Mouse (Mus musculus) liver, embryonic 13.5 days (tissue): ENCODE measurements around the gene Btnl9. TPM values are rescaled to one million over a fixed set of nuclear protein-coding genes. Genes with fewer than 3 reads are reported as not detected.
"Not testable (repeated sequence)": the region's sequence is repeated elsewhere in the genome, so short reads cannot be mapped to it uniquely, and the experiment has no call there.

Source experiments
- ATAC-seq: fragments of 200-750 bp; cut with Nextera tagmentation; 2 replicates; pipeline ENCODE4 v1.8.0; 2017; ENCODE audit warnings: low read depth, mild to moderate bottlenecking, moderate number of reproducible peaks, moderate library complexity
- DNase-seq: peaks from one replicate; pipeline ENCODE4 v3.0.0; 2022
- H3K27ac ChIP-seq: fragments of 300-500 bp; sonication (generic); 2 replicates; pipeline ENCODE4 v1.5.1; 2015; ENCODE audit warnings: moderate library complexity, mild to moderate bottlenecking, inconsistent platforms
- H3K27me3 ChIP-seq: fragments of 300-500 bp; sonication (generic); 2 replicates; pipeline ENCODE4 v1.6.1; 2015; ENCODE audit warnings: mild to moderate bottlenecking, inconsistent platforms
- H3K36me3 ChIP-seq: fragments of 300-500 bp; sonication (generic); 2 replicates; pipeline ENCODE4 v1.6.1; 2015; ENCODE audit warnings: mild to moderate bottlenecking, inconsistent platforms
- H3K4me1 ChIP-seq: fragments of 300-500 bp; sonication (generic); replicated peaks from 2 replicates; pipeline ENCODE4 v1.6.1; 2015; ENCODE audit warnings: inconsistent platforms
- H3K4me2 ChIP-seq: fragments of 300-500 bp; sonication (generic); 2 replicates; pipeline ENCODE4 v1.6.1; 2015; ENCODE audit warnings: inconsistent platforms, mild to moderate bottlenecking, moderate library complexity
- H3K4me3 ChIP-seq: fragments of 300-500 bp; sonication (generic); replicated peaks from 2 replicates; pipeline ENCODE4 v1.5.1; 2015; ENCODE audit warnings: mild to moderate bottlenecking, inconsistent platforms
- H3K9ac ChIP-seq: fragments of 300-500 bp; sonication (generic); 2 replicates; pipeline ENCODE4 v1.6.1; 2015; ENCODE audit warnings: mild to moderate bottlenecking, inconsistent platforms
- H3K9me3 ChIP-seq: fragments of 300-500 bp; sonication (generic); replicated peaks from 2 replicates; pipeline ENCODE4 v1.6.1; 2016; ENCODE audit warnings: inconsistent platforms
- WGBS: fragments of 180-500 bp; shearing (Covaris S2); methylation state at CpG from one replicate; pipeline ENCODE4 v1.1.7; 2015; ENCODE audit not compliant: insufficient replicate concordance; 5-methylcytosine and 5-hydroxymethylcytosine counted together
- polyA plus RNA-seq: library from polyadenylated mRNA; unstranded; fragments of >200 nt; fragmentation: Nextera tagmentation; extraction: Ambion mirVana; gene quantifications from 2 replicates; pipeline ENCODE4 v1.2.1, GENCODE M21; 2015

The Btnl9 gene
- polyA plus RNA-seq, 1 experiment from 2014 or later: 0.81 TPM

GRCm38 (mm10) chr11:49203129-49203768 is 16.3 kb upstream of the Btnl9 start, which contains the start of gene Zfp62:
TSS of gene Zfp62 (plus strand) at chr11:49203292.
- Histone ChIP-seq H3K4me1 (peaks cover 53% of the 10 kb centered on the region), H3K9me3 (no peaks in the 10 kb centered on the region), H3K36me3 (peaks cover 8% of the 10 kb centered on the region; the same call in 1 of the 2 replicates), H3K9ac (peak within 1 kb of the TSS; percentile 92), H3K4me3 (peak within 1 kb of the TSS; percentile 82), H3K27me3 (no peaks in the 10 kb centered on the region), H3K27ac (peak within 1 kb of the TSS; percentile 98), H3K4me2 (peak within 1 kb of the TSS; percentile 94)
- ATAC-seq (peak; percentile 93), DNase-seq (peak; percentile 92)
- WGBS: under 1% methylated on average over 45 of the region's 47 CpGs

GRCm38 (mm10) chr11:49202523-49203061 is 15.6 kb upstream of the Btnl9 start:
- peak; percentile 15 for DNase-seq

GRCm38 (mm10) chr11:49202071-49202470 is 15.1 kb upstream of the Btnl9 start:
- H3K4me3 ChIP-seq: peak overlapping the region; percentile 82
- peak overlapping the region; percentile 98 for H3K27ac ChIP-seq
- peak overlapping the region; percentile 94 for H3K4me2 ChIP-seq
- H3K36me3 ChIP-seq: peaks cover 8% of the 10 kb centered on the region; the same call in 1 of the 2 replicates
- 31% methylated on average over 2 of the region's 2 CpGs for WGBS
- no peaks in the 10 kb centered on the region for H3K27me3 ChIP-seq
- no peaks in the 10 kb centered on the region for H3K9me3 ChIP-seq
- DNase-seq (no peak), ATAC-seq (no peak)
- H3K9ac ChIP-seq: peak overlapping the region; percentile 92
- peaks cover 43% of the 10 kb centered on the region for H3K4me1 ChIP-seq

More at GRCm38 (mm10) chr11:49202523-49203061, 15.6 kb upstream of the Btnl9 start:
- Histone ChIP-seq H3K27me3 (no peaks in the 10 kb centered on the region), H3K9me3 (no peaks in the 10 kb centered on the region), H3K27ac (peak overlapping the region; percentile 98), H3K36me3 (peaks cover 8% of the 10 kb centered on the region; the same call in 1 of the 2 replicates), H3K4me1 (peaks cover 48% of the 10 kb centered on the region), H3K4me3 (peak overlapping the region; percentile 82), H3K4me2 (peak overlapping the region; percentile 94), H3K9ac (peak overlapping the region; percentile 92)
- WGBS: 2% methylated on average over 10 of the region's 10 CpGs
- ATAC-seq: peak; percentile 9; the same call in 1 of the 2 replicates

- Histone ChIP-seq H3K4me2 (no peak overlapping the region), H3K9ac (no peak overlapping the region), H3K4me1 (peaks cover 33% of the 10 kb centered on the region), H3K27me3 (no peaks in the 10 kb centered on the region), H3K36me3 (no peaks in the 10 kb centered on the region; the same call in 1 of the 2 replicates), H3K9me3 (no peaks in the 10 kb centered on the region), H3K4me3 (no peak overlapping the region), H3K27ac (no peak overlapping the region)
- DNase-seq: no peak
- no peak for ATAC-seq
Measured at GRCm38 (mm10) chr11:49201142-49201541, 14.2 kb upstream of the Btnl9 start.

- H3K27ac ChIP-seq: no peak overlapping the region
- H3K9ac ChIP-seq: no peak overlapping the region
- H3K4me3 ChIP-seq: no peak overlapping the region
- DNase-seq: no peak
- peaks cover 31% of the 10 kb centered on the region for H3K4me1 ChIP-seq
- no peak overlapping the region for H3K4me2 ChIP-seq
- H3K27me3 ChIP-seq: no peaks in the 10 kb centered on the region
- no peak for ATAC-seq
- H3K9me3 ChIP-seq: no peaks in the 10 kb centered on the region
- no peaks in the 10 kb centered on the region for H3K36me3 ChIP-seq
Measured at GRCm38 (mm10) chr11:49200666-49201065, 13.7 kb upstream of the Btnl9 start.

GRCm38 (mm10) chr11:49195819-49196322 is 8.9 kb upstream of the Btnl9 start:
- Histone ChIP-seq H3K4me3 (no peak overlapping the region), H3K27me3 (no peaks in the 10 kb centered on the region), H3K9me3 (no peaks in the 10 kb centered on the region), H3K4me1 (peaks cover 9% of the 10 kb centered on the region), H3K4me2 (no peak overlapping the region), H3K36me3 (no peaks in the 10 kb centered on the region), H3K27ac (no peak overlapping the region), H3K9ac (no peak overlapping the region)
- DNase-seq (no peak), ATAC-seq (peak; percentile 29; the same call in 1 of the 2 replicates)
- whole genome bisulfite sequencing: 27% methylated on average over 7 of the region's 7 CpGs

- not testable (repeated sequence) for H3K27me3 ChIP-seq, DNase-seq, H3K36me3 ChIP-seq, H3K4me2 ChIP-seq, H3K4me3 ChIP-seq, ATAC-seq, H3K9ac ChIP-seq, H3K4me1 ChIP-seq, H3K27ac ChIP-seq, H3K9me3 ChIP-seq
- WGBS: 85% methylated on average over 9 of the region's 9 CpGs
Measured at GRCm38 (mm10) chr11:49194771-49195170, 7.8 kb upstream of the Btnl9 start.

GRCm38 (mm10) chr11:49191083-49191482 is 4.1 kb upstream of the Btnl9 start:
- ATAC-seq: no peak
- H3K4me1 ChIP-seq: peaks cover 4% of the 10 kb centered on the region; the same call in 1 of the 2 replicates
- DNase-seq: no peak
- no peak overlapping the region for H3K4me3 ChIP-seq
- 39% methylated on average over 2 of the region's 2 CpGs for WGBS
- H3K9ac ChIP-seq: no peak overlapping the region
- no peak overlapping the region for H3K4me2 ChIP-seq
- H3K27ac ChIP-seq: no peak overlapping the region
- H3K9me3 ChIP-seq: no peaks in the 10 kb centered on the region
- no peaks in the 10 kb centered on the region for H3K27me3 ChIP-seq
- no peaks in the 10 kb centered on the region for H3K36me3 ChIP-seq

GRCm38 (mm10) chr11:49189737-49190136 is 2.8 kb upstream of the Btnl9 start:
- Histone ChIP-seq H3K4me3 (no peak overlapping the region), H3K4me2 (no peak overlapping the region), H3K9ac (no peak overlapping the region), H3K27ac (no peak overlapping the region), H3K4me1 (peaks cover 4% of the 10 kb centered on the region; the same call in 1 of the 2 replicates), H3K9me3 (no peaks in the 10 kb centered on the region), H3K36me3 (no peaks in the 10 kb centered on the region), H3K27me3 (no peaks in the 10 kb centered on the region)
- WGBS: 2% methylated on average over 7 of the region's 7 CpGs
- ATAC-seq (no peak), DNase-seq (peak; percentile 37)

- 62% methylated on average over 10 of the region's 10 CpGs for WGBS
- ATAC-seq: no peak
Measured at GRCm38 (mm10) chr11:49187701-49188100, 742 bp upstream of the Btnl9 start.

GRCm38 (mm10) chr11:49186452-49186851 is 507 bp downstream of the Btnl9 start:
- DNase-seq (no peak), ATAC-seq (no peak)
- Histone ChIP-seq H3K4me1 (no peaks in the 10 kb centered on the region), H3K36me3 (no peaks in the 10 kb centered on the region), H3K4me2 (no peak overlapping the region), H3K27me3 (no peaks in the 10 kb centered on the region), H3K9ac (no peak overlapping the region), H3K9me3 (no peaks in the 10 kb centered on the region), H3K4me3 (no peak overlapping the region), H3K27ac (no peak overlapping the region)
- WGBS: 73% methylated on average over 6 of the region's 6 CpGs

More at GRCm38 (mm10) chr11:49187701-49188100, 742 bp upstream of the Btnl9 start:
- Histone ChIP-seq H3K36me3 (no peaks in the 10 kb centered on the region), H3K4me2 (no peak overlapping the region), H3K4me3 (no peak overlapping the region), H3K27ac (no peak overlapping the region), H3K9me3 (no peaks in the 10 kb centered on the region), H3K4me1 (no peaks in the 10 kb centered on the region), H3K27me3 (no peaks in the 10 kb centered on the region), H3K9ac (no peak overlapping the region)
- no peak for DNase-seq
